Mouse (Mus musculus) heart, adult 11 months (tissue): ENCODE data around the gene Noc2l.

Source experiments
- DNase-seq: peaks from one replicate; pipeline ENCODE4 v3.0.0; 2022

The Noc2l gene

GRCm38 (mm10) chr4:156235808-156236533 lies at the start of gene Noc2l:
TSS of gene Noc2l (plus strand) at chr4:156236010.
- DNase-seq, result peak; percentile 99

GRCm38 (mm10) chr4:156188162-156188810 lies 47.5 kb upstream of the Noc2l start:
- no peak for DNase-seq

- no peak for DNase-seq
These were observed 46.9 kb upstream of the Noc2l start for GRCm38 (mm10) chr4:156188811-156189323.

GRCm38 (mm10) chr4:156192421-156193199 lies 43.2 kb upstream of the Noc2l start:
- DNase-seq, result peak; percentile 94

GRCm38 (mm10) chr4:156193200-156193590 lies 42.6 kb upstream of the Noc2l start:
- no peak for DNase-seq

GRCm38 (mm10) chr4:156193906-156194305 lies 41.9 kb upstream of the Noc2l start:
- no peak for DNase-seq

GRCm38 (mm10) chr4:156194346-156194745 lies 41.5 kb upstream of the Noc2l start:
- DNase-seq, result no peak

GRCm38 (mm10) chr4:156195927-156196870 lies 39.6 kb upstream of the Noc2l start:
- peak; percentile 97 for DNase-seq

GRCm38 (mm10) chr4:156197131-156197828 lies 38.5 kb upstream of the Noc2l start, which contains the start of gene Agrn:
TSS of gene Agrn (minus strand) at chr4:156197488.
- peak; percentile 98 for DNase-seq

GRCm38 (mm10) chr4:156197829-156198205 lies 38.0 kb upstream of the Noc2l start:
- DNase-seq, result peak; percentile 99

- DNase-seq, result no peak
These were observed 35.0 kb upstream of the Noc2l start, which contains the start of gene Isg15 for GRCm38 (mm10) chr4:156200623-156201475. TSS of gene Isg15 (minus strand) at chr4:156200818.

- peak; percentile 96 for DNase-seq
These were observed 33.3 kb upstream of the Noc2l start for GRCm38 (mm10) chr4:156202462-156202893.

- DNase-seq, result peak; percentile 98
These were observed 32.8 kb upstream of the Noc2l start, which contains the start of gene AW011738 for GRCm38 (mm10) chr4:156203001-156203412. TSS of gene AW011738 (plus strand) at chr4:156203304.

GRCm38 (mm10) chr4:156203413-156204131 lies 32.2 kb upstream of the Noc2l start:
- peak; percentile 95 for DNase-seq

GRCm38 (mm10) chr4:156208872-156209271 lies 26.9 kb upstream of the Noc2l start:
- no peak for DNase-seq

GRCm38 (mm10) chr4:156209963-156210635 lies 25.7 kb upstream of the Noc2l start:
- no peak for DNase-seq

GRCm38 (mm10) chr4:156213134-156213533 lies 22.7 kb upstream of the Noc2l start:
- DNase-seq, result peak; percentile 63

GRCm38 (mm10) chr4:156215649-156216048 lies 20.2 kb upstream of the Noc2l start, which contains the start of gene Perm1:
TSS of gene Perm1 (plus strand) at chr4:156215868.
- peak; percentile 98 for DNase-seq

GRCm38 (mm10) chr4:156216196-156216595 lies 19.6 kb upstream of the Noc2l start:
- no peak for DNase-seq
